Comparison of ENCODE assay signal across 26 mouse cellular contexts in genomic region chr7:136515376-136515775, GRCm38 (mm10).
"Had no signal": no experiment of that assay in that cellular context is flagged by ENCODE, and none has a peak within 500 bp of the region (broad histone marks: within the 10 kb centered on the region; RNA-seq: fewer than 3 reads in every experiment).

No protein-coding gene starts in this region.

- H3K4me2 ChIP-seq: heart, embryonic 12.5 days; hindbrain, embryonic 12.5 days; hindbrain, embryonic 14.5 days; intestine, embryonic 15.5 days; limb, embryonic 13.5 days; liver, embryonic 11.5 days; liver, embryonic 13.5 days; liver, embryonic 15.5 days had no signal

- H3K27me3 ChIP-seq: heart, embryonic 12.5 days; intestine, embryonic 15.5 days; limb, embryonic 13.5 days; liver, embryonic 13.5 days; liver, embryonic 15.5 days had no signal

- ATAC-seq: hindbrain, embryonic 16.5 days; inflammation-experienced regulatory T-cells, adult 6 months; intestine, embryonic 15.5 days; intestine, postnatal 0 days had no signal

- H3K4me3 ChIP-seq: gastrocnemius, adult 2 months; heart, adult 2 months; heart, embryonic 12.5 days; hindbrain, embryonic 10.5 days; hindbrain, embryonic 12.5 days; intestine, embryonic 15.5 days; layer of hippocampus, adult 2 months; left cerebral cortex, adult 2 months; limb, embryonic 13.5 days; liver, embryonic 13.5 days; liver, embryonic 15.5 days had no signal

- H3K4me1 ChIP-seq: hindbrain, embryonic 10.5 days; hindbrain, embryonic 12.5 days; liver, embryonic 13.5 days; liver, embryonic 15.5 days had no signal

- DNase-seq: gastrocnemius, adult 2 months; gastrocnemius, postnatal 10 days; gastrocnemius, postnatal 25 days; heart, adult 2 months; heart, postnatal 10 days; heart, postnatal 4 days; kidney, adult 18-20 months; kidney, adult 8-10 months; kidney, postnatal 10 days; kidney, postnatal 25 days; kidney, postnatal 4 days; liver; liver, embryonic 13.5 days had no signal

- H3K27ac ChIP-seq: gastrocnemius, adult 2 months; heart, adult 2 months; hindbrain, embryonic 10.5 days; hindbrain, embryonic 12.5 days; hindbrain, embryonic 14.5 days; intestine, embryonic 15.5 days; layer of hippocampus, adult 2 months; left cerebral cortex, adult 2 months; limb, embryonic 13.5 days; liver, embryonic 13.5 days; liver, embryonic 15.5 days had no signal

- H3K9me3 ChIP-seq: heart, embryonic 12.5 days; hindbrain, embryonic 10.5 days; hindbrain, embryonic 12.5 days; intestine, embryonic 15.5 days; limb, embryonic 13.5 days; liver, embryonic 13.5 days; liver, embryonic 15.5 days had no signal

- H3K36me3 ChIP-seq: heart, embryonic 12.5 days; hindbrain, embryonic 10.5 days; hindbrain, embryonic 12.5 days; intestine, embryonic 15.5 days; limb, embryonic 13.5 days; liver, embryonic 13.5 days; liver, embryonic 15.5 days had no signal

- H3K9ac ChIP-seq: heart, embryonic 12.5 days; hindbrain, embryonic 12.5 days; hindbrain, embryonic 14.5 days; intestine, embryonic 15.5 days; limb, embryonic 13.5 days; liver, embryonic 13.5 days; liver, embryonic 15.5 days had no signal
